Mouse (Mus musculus) stomach, embryonic 16.5 days (tissue): Measurements from ENCODE around the gene Myt1. TPM values are rescaled to one million over a fixed set of nuclear protein-coding genes. Genes with fewer than 3 reads are reported as not detected.

Source experiments
- ATAC-seq: fragments of 200-750 bp; cut with Nextera tagmentation; 2 replicates; pipeline ENCODE4 v1.8.0; 2017; ENCODE audit warnings: moderate number of reproducible peaks, moderate TSS enrichment; ENCODE audit not compliant: insufficient read depth, low FRiP score
- H3K27ac ChIP-seq: fragments of 300-500 bp; sonication (generic); 2 replicates; pipeline ENCODE4 v1.5.1; 2014; ENCODE audit warnings: low read length
- H3K27me3 ChIP-seq: fragments of 300-500 bp; sonication (generic); 2 replicates; pipeline ENCODE4 v1.6.1; 2014; ENCODE audit warnings: low read length, control low read depth, mixed read lengths; ENCODE audit not compliant: control insufficient read depth, insufficient read depth
- H3K36me3 ChIP-seq: fragments of 300-500 bp; sonication (generic); 2 replicates; pipeline ENCODE4 v1.6.1; 2014; ENCODE audit warnings: low read length; ENCODE audit not compliant: control insufficient read depth, insufficient read depth
- H3K4me1 ChIP-seq: fragments of 300-500 bp; sonication (generic); 2 replicates; pipeline ENCODE4 v1.6.1; 2014; ENCODE audit warnings: low read length, control low read depth, mixed read lengths; ENCODE audit not compliant: control insufficient read depth, insufficient read depth
- H3K4me2 ChIP-seq: fragments of 300-500 bp; sonication (generic); 2 replicates; pipeline ENCODE4 v1.6.1; 2014; ENCODE audit warnings: low read depth, low read length, mixed read lengths
- H3K4me3 ChIP-seq: fragments of 300-500 bp; sonication (generic); replicated peaks from 2 replicates; pipeline ENCODE4 v1.5.1; 2014; ENCODE audit warnings: mild to moderate bottlenecking, low read length
- H3K9ac ChIP-seq: fragments of 300-500 bp; sonication (generic); 2 replicates; pipeline ENCODE4 v1.6.1; 2014; ENCODE audit warnings: low read length
- H3K9me3 ChIP-seq: fragments of 300-500 bp; sonication (generic); replicated peaks from 2 replicates; pipeline ENCODE4 v1.6.1; 2016; ENCODE audit warnings: low read length, control low read depth; ENCODE audit not compliant: control insufficient read depth
- WGBS: fragments of 180-500 bp; shearing (Covaris S2); extraction: QIAGEN DNeasy Blood & Tissue Kit; methylation state at CpG from one replicate; pipeline ENCODE4 v1.1.7; 2014; 5-methylcytosine and 5-hydroxymethylcytosine counted together
- polyA plus RNA-seq: library from polyadenylated mRNA; unstranded; fragments of >200 nt; fragmentation: Nextera tagmentation; extraction: Ambion mirVana; gene quantifications from 2 replicates; pipeline ENCODE4 v1.2.1, GENCODE M21; 2015

Myt1 gene
- polyA plus RNA-seq, 1 experiment from 2014 or later = 2.0 TPM

- Histone ChIP-seq H3K9me3 (no peaks in the 10 kb centered on the region), H3K9ac (no peak overlapping the region), H3K4me2 (no peak overlapping the region), H3K27ac (no peak overlapping the region), H3K4me1 (no peaks in the 10 kb centered on the region), H3K36me3 (peaks cover 15% of the 10 kb centered on the region), H3K4me3 (no peak overlapping the region), H3K27me3 (no peaks in the 10 kb centered on the region)
- WGBS = 91% methylated on average over 2 of the region's 2 CpGs
- peak; percentile 56; the same call in 1 of the 2 replicates for ATAC-seq
Measured at GRCm38 (mm10) chr2:181871039-181871438, 107.9 kb downstream of the Myt1 start.

Other genes starting within 250 kb of the Myt1 start
- gene Dnajc5, start 242.8 kb upstream of the Myt1 start, polyA plus RNA-seq = 77.5 and 84.9 TPM in 2 replicates
- 70.9 and 83.3 TPM in 2 replicates for gene Uckl1, start 178.4 kb upstream of the Myt1 start, polyA plus RNA-seq
- 58.9 and 59.1 TPM in 2 replicates for gene Prpf6, start 171.5 kb upstream of the Myt1 start, polyA plus RNA-seq
- 32.6 and 33.8 TPM in 2 replicates for gene Zfp512b, start 170.5 kb upstream of the Myt1 start, polyA plus RNA-seq
- gene Samd10, start 164.1 kb upstream of the Myt1 start, polyA plus RNA-seq = 25.7 and 26.7 TPM in 2 replicates
- gene Gm29797, start 106.3 kb upstream of the Myt1 start, polyA plus RNA-seq = 0.31 TPM in 1 of 2 replicates, not detected in the other
- gene Sox18, start 91.7 kb upstream of the Myt1 start, polyA plus RNA-seq = 25.4 and 25.5 TPM in 2 replicates
- 19.3 and 19.7 TPM in 2 replicates for gene Tcea2, start 83.0 kb upstream of the Myt1 start, polyA plus RNA-seq
- gene Rgs19, start 69.4 kb upstream of the Myt1 start, polyA plus RNA-seq = 54.2 and 55.3 TPM in 2 replicates
- gene Lkaaear1, start 64.9 kb upstream of the Myt1 start, polyA plus RNA-seq = not detected in 2 replicates
- 1.3 and 1.4 TPM in 2 replicates for gene Oprl1, start 48.3 kb upstream of the Myt1 start, polyA plus RNA-seq
- gene Pcmtd2, start 74.5 kb downstream of the Myt1 start, polyA plus RNA-seq = 29.3 and 33.0 TPM in 2 replicates
- 76.8 and 79.1 TPM in 2 replicates for gene Polr3k, start 101.0 kb downstream of the Myt1 start, polyA plus RNA-seq
- not detected in 2 replicates for gene Gm14496, start 227.8 kb downstream of the Myt1 start, polyA plus RNA-seq